Mouse (Mus musculus): ENCODE data around the gene Zdhhc17.

- TF ChIP-seq CTCF (conservative IDR thresholded peaks at IDR 0.05; ENCODE audit: low read length) (no peak), POU5F1 (IDR thresholded peaks at IDR 0.05; ENCODE audit: borderline replicate concordance, low read length) (no peak), NANOG (IDR thresholded peaks at IDR 0.05; ENCODE audit: borderline replicate concordance, low read length) (no peak)
Observed at GRCm38 (mm10) chr10:110992047-110992431, 17.9 kb downstream of the Zdhhc17 start.
